Mouse (Mus musculus) spleen, adult 2 months (tissue): Measurements from ENCODE around the gene Cspg4.

ENCODE experiments used
- CTCF ChIP-seq: fragments of 200-500 bp; IDR thresholded peaks from 2 replicates; pipeline ENCODE4 v1.5.1; 2011; ENCODE audit warnings: mild to moderate bottlenecking, inconsistent platforms; ENCODE audit not compliant: insufficient read depth, insufficient read length, insufficient replicate concordance; ENCODE audit errors: extremely low read depth
- POLR2A ChIP-seq: fragments of 200-500 bp; IDR thresholded peaks from 2 replicates; pipeline ENCODE4 v1.6.1; 2011; ENCODE audit warnings: low read depth, low read length, inconsistent platforms

GRCm38 (mm10) chr9:56850905-56851252 lies 14.0 kb upstream of the Cspg4 start:
- TF ChIP-seq CTCF: no peak
- TF ChIP-seq POLR2A: no peak
